Mouse (Mus musculus): ENCODE measurements around the gene Trp53bp1.

DNA sequence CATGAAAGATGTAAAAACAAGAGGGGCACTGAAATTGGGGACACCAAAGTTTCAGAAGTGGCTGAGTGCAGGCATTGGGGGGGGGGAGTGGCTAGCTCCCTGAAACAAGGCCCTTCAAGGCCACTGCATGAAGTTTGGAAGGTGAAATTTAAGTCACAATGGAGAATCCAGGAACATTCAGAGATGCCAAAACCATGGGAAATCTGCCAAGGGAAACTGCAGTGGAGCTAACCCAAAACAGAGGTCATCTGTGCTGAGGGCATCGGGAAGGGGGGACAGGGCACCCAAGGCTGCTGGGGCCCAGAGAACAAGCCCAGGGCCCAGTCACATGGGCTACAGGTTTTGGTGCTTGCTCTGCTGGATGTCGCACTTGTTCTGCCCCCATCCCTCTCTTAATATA lies 21.4 kb downstream of the Trp53bp1 start:
- TF ChIP-seq CTCF (conservative IDR thresholded peaks at IDR 0.05; ENCODE audit: low read length) = no peak
- no peak for TF ChIP-seq NANOG (IDR thresholded peaks at IDR 0.05; ENCODE audit: borderline replicate concordance, low read length)

Measured in E14TG2a.4 (cell line).